Mouse (Mus musculus): ENCODE data around the gene Kctd13. TPM values are rescaled to one million over a fixed set of nuclear protein-coding genes. Genes with fewer than 3 reads are reported as not detected.

Gene Kctd13
- total RNA-seq, 2 experiments from 2014 or later: 9.7 to 23.1 TPM

- ATAC-seq (replicated peaks; ENCODE audit: poor library complexity, severe bottlenecking): no peak
Observed at GRCm38 (mm10) chr7:126932652-126933051, 4.0 kb downstream of the Kctd13 start.

DNA sequence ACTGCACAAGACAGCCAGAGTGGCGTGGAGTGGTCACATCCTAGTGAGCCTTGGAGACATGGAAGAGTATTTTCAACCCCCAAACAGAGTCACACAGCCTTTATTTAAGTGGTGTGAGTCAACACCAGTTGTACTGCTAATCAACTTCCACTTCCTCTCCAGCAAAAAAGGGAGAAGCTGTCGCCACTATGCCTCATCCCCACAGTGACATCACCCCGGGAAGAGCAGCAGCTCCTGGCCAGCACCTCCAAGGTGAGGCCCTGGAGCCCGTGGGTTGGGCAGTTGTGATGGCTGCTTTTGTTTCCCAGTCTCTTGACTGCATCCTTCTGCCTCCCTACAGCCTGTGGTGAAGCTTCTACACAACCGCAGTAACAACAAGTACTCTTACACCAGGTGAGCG, 12.5 kb downstream of the Kctd13 start:
- ATAC-seq (replicated peaks; ENCODE audit: poor library complexity, severe bottlenecking): peak; percentile 77

GRCm38 (mm10) chr7:126941801-126942200, 13.1 kb downstream of the Kctd13 start:
- ATAC-seq (replicated peaks; ENCODE audit: poor library complexity, severe bottlenecking): no peak

DNA sequence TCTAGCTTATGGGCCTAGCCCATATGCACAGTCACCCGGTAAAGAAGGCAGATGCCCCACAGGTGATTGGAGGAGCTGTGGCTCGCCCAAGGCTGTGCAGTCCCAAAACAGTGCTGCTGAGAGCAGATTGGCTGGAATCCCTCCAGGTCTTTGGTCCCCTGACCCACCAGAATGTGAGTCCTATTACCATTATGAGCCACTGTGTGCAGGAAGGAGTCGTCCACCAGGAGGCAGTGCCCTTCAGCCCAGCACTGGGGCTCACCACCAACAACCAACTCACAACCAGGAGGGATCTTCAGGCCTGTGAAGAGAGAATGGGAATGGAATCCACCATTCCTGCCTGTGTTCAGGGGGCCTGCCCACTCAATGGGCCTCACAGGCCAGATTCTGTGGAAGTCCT, 17.9 kb downstream of the Kctd13 start:
- ATAC-seq (replicated peaks; ENCODE audit: poor library complexity, severe bottlenecking): no peak

DNA sequence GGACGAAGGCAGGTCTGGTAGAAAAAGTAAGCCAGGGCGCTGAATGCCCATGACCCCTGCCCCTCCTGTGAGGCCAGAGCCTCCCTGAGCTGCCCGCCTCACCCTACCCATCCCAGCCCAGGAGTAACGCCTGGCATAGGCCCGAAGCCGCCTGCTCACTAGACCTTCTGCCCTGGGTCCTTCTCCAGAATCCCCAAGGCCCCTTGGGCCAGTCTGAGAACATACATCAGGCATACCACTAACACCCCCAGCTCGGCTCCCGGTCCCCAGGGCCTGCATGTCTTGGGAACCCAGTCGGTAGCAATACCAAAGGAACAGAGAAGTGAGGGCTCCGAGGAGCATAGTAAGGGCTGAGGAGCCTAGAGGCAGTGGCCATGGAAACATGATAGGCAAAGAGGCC, 19.9 kb downstream of the Kctd13 start:
- no peak for ATAC-seq (replicated peaks; ENCODE audit: poor library complexity, severe bottlenecking)

DNA sequence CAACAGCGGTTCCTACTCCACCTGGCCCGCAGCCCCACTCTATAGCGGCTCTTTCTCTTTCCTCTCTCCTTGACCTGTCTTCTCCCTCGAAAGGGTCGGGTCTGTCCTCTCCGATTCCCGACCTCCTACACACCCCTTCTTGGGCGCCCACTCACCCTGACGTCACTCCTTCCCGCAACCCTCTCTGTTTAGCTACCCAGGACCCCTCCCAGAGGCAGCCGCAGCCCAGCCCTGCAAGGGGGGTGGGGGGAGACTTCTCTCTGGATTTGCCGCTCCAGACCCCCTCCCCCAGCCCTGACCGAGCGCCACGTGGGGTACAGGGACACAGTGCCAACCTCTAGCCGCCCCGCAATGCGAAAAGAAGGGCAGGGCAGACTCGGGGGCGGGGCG, 20.7 kb downstream of the Kctd13 start, which contains the start of gene Asphd1:
TSS of gene Asphd1 (minus strand) at position 180 of the 390 bp plus-strand sequence.
- 0 out of 2 replicates have a peak, but pooled peaks have one; percentile 0 for ATAC-seq (replicated peaks; ENCODE audit: poor library complexity, severe bottlenecking)

DNA sequence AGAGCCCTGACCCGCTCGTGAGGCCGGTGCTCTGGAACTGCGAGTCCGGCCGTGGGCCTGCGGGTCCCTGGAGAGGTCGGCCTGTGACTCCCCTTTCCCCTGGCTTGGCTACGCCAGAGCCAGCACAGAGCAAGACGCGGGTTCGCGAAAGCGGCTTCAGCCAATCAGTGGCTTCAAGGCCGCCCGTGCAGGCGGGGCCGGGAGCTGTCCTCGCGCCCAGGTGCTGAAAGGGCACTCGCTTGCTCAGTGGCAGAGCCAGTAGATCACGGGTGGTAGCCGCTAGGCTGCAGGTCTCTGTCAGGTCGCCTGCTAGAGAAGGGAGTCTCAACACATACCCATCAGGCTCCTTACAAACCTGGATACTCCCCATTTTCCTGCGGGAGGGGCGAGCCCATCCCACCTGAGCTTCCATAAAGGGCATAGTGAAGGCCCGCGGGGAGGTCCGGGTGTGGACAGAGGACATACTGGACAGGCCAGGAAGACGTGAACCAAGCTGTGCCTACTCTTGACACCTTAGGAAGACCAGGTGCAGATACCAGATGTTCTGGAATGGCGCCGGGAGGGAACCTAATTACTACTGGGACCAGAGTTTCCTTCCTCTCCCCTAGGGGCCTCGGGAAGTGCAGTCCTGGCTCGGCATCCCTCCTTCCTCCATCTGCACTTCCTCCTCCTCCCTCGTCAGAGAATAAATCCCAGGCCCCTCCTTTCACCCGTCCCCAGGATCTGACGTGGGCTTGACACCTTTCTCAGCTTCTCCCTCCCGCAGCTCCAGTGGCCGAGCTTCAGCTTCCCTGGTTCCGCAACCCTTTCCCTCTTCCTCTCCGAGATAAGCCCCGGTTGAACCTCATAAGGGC, 21.3 kb downstream of the Kctd13 start, which contains the start of gene Sez6l2:
TSS of gene Sez6l2 (plus strand) at position 771 of the 854 bp plus-strand sequence.
- ATAC-seq (replicated peaks; ENCODE audit: poor library complexity, severe bottlenecking): peak; percentile 91

- no peak for ATAC-seq (replicated peaks; ENCODE audit: poor library complexity, severe bottlenecking)
Observed at GRCm38 (mm10) chr7:126950647-126951615, 22.3 kb downstream of the Kctd13 start.

DNA sequence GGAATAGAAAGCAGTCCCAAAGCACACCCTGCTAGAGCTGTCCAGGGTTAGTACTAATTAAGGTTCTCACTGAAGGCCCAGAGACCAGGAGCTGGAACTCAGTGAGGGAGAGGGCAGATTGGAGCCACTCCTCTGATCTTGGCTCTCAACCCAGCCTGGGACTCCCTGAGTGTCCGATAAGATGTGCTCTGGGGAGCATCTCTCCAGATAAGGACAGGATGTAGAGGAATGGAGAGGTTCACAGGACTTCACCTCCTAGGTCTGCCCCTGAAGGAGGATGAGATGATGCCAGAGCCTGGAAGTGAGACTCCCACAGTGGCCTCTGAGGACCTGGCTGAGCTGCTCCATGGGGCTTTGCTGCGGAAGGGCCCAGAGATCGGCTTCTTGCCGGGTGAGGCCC, 23.1 kb downstream of the Kctd13 start:
- no peak for ATAC-seq (replicated peaks; ENCODE audit: poor library complexity, severe bottlenecking)

GRCm38 (mm10) chr7:126952646-126953045, 24.0 kb downstream of the Kctd13 start:
- ATAC-seq (replicated peaks; ENCODE audit: poor library complexity, severe bottlenecking): 0 out of 2 replicates have a peak, but pooled peaks have one; percentile 8

- peak; percentile 66 for ATAC-seq (replicated peaks; ENCODE audit: poor library complexity, severe bottlenecking)
Observed at GRCm38 (mm10) chr7:126955125-126955524, 26.4 kb downstream of the Kctd13 start.

DNA sequence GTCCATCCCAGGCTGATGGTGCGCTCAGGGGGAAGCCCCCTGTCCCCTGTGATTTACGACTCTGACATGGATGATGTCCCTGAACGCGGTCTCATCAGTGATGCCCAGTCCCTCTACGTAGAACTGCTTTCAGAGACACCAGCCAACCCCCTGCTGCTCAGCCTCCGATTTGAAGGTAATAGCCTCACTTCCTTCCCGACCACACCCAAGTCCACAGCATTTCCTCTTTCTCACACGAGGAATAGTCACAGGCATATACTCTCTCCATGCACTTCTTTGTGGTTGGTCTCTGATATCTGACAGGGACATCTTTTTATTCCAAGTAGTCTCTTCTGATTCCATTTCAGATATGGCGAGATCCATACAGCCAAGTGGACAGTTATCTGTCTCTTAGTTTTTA, 31.1 kb downstream of the Kctd13 start:
- peak; percentile 52 for ATAC-seq (replicated peaks; ENCODE audit: poor library complexity, severe bottlenecking)

DNA sequence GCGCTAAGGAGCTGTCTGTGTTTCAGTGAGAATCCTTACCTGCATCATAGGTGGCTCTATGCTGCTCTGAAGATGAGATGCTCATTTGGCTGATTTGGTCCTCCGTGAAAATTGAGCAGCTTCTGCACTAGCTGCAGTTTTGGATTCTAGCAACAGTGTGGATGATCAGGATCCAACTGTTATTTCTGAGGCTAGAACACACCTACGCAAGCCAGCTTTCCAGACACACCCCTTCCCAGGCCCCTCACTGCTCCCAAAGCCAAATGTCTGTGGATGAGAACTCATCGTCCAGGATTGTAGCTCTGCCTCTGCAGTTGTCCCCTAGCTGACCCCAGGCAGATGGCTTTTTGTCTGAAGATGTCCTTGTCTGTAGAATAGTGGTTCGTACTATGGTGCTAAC, 32.4 kb downstream of the Kctd13 start:
- no peak for ATAC-seq (replicated peaks; ENCODE audit: poor library complexity, severe bottlenecking)

DNA sequence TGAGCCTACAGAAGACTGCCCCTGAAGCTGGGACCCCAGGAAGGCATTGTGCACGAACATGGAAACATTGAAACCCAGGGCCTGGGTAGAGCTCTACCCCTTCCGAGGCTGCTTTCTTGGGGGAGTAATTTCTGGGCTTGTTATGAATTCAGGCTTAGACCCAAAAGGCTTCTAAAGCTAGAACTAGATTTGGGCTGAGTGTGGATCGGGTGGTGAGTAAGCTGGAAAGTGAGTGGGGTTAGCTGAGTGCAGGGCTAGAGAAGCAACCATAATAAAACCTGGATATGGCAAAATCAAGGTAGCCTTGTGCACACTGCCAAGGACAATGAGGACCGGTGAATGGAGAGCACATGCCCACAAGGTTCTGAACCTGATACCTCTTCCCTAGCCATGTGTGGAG, 33.3 kb downstream of the Kctd13 start:
- no peak for ATAC-seq (replicated peaks; ENCODE audit: poor library complexity, severe bottlenecking)

GRCm38 (mm10) chr7:126963548-126964286, 35.0 kb downstream of the Kctd13 start:
- ATAC-seq (replicated peaks; ENCODE audit: poor library complexity, severe bottlenecking): peak; percentile 51

DNA sequence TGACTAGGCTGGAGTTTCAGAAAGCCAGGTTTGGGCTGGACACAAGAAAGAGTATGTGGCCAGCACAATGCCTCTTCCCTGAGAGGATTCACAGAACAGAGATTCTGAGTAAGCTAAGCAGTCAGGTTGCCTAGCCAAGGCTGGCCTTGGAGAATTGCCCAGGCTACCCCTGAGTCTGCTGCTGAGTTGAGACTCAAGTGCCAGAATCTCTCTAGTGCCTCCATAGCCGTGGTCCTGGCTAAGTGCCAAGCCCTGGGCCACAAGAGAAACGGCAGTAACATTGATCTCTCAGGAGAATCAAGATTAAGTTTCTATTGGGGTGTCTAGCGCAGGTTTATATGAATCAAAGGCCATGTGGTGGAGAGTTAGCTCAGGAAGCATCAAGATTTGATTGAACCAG, 36.9 kb downstream of the Kctd13 start:
- no peak for ATAC-seq (replicated peaks; ENCODE audit: poor library complexity, severe bottlenecking)

GRCm38 (mm10) chr7:126967361-126967760, 38.7 kb downstream of the Kctd13 start:
- no peak for ATAC-seq (replicated peaks; ENCODE audit: poor library complexity, severe bottlenecking)

- ATAC-seq (replicated peaks; ENCODE audit: poor library complexity, severe bottlenecking): peak; percentile 53
Observed at GRCm38 (mm10) chr7:126975493-126975892, 46.8 kb downstream of the Kctd13 start.

DNA sequence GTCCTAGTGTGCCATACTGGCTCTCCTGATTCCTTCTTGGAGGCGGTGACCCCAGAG, 47.0 kb downstream of the Kctd13 start, which contains the start of gene Cdipt:
TSS of gene Cdipt (plus strand) at position 22 of the 57 bp plus-strand sequence.
- ATAC-seq (replicated peaks; ENCODE audit: poor library complexity, severe bottlenecking): no peak

DNA sequence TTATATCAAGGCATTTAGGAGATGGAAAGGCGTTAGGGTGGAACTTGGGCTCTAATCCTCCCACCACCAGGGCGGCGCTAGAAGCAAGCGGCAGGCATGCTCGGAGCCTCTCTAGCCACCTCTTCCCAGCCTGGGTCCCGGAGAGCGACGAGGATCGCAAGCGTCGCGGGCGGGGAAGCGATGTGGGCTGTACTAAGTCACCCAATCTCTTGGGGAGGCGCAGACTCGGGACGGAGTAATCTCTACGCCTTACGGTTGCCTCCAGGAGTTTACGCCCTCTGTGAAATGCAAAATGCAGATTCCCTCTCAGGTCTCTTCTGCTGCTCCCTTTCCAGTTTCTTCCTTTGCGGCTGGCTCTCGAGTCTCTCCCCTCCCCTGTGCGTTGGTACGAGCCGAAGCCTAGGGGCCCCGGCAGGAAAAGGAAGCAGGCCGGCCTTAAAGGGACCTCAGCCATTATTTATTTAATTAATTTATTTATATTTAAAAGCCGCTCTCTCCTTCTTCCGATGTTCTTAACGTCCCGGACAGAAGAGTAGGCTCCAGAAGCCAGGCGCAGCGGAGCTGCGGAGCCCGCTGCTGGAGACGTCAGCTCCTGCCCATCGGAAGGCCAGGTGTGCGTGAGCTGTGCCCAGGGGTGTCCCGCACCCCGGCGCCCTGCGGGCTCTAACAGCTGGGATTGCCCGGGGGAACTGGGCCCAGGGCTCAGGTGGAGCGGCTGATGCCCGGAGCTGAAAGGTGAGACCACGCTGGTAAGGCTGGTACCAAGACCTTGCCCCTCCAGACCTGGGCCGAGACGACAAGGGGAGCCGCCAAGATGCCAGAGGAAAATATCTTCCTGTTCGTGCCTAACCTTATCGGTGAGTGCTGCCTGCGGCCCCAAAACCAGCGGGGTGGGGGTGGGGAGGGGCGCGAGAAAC, 47.5 kb downstream of the Kctd13 start, which contains the start of gene Cdiptos:
TSS of gene Cdiptos (minus strand) at position 149 of the 917 bp plus-strand sequence.
- peak; percentile 91 for ATAC-seq (replicated peaks; ENCODE audit: poor library complexity, severe bottlenecking)
